Mouse (Mus musculus): ENCODE measurements at regions not wholly inside any gene's neighbourhood (a gene's known extent, or its start where the extent isn't known, plus 50 kb on each side); places are given as distances from the start of the nearest gene placed in this dataset.

GRCm38 (mm10) chr3:19894258-19894629, 62.6 kb upstream of the Cp start:
- TF ChIP-seq POLR2A (IDR thresholded peaks at IDR 0.05; ENCODE audit: extremely low read depth, insufficient read depth, low read length) (no peak), CTCF (IDR thresholded peaks at IDR 0.05; ENCODE audit: low read depth, low read length) (no peak)

Data from liver, adult 2 months (tissue).